11 mouse cellular contexts compared by ENCODE assay signal in genomic region chr14:55518897-55519296, GRCm38 (mm10). TPM values are rescaled to one million over a fixed set of nuclear protein-coding genes. Genes with fewer than 3 reads are reported as not detected.
DNase-seq lines count a peak whose midpoint lies in the region; ATAC-seq and TF ChIP-seq lines count a peak whose summit lies in the region.
"Had no signal": no experiment of that assay in that cellular context is flagged by ENCODE, and none has a peak within 500 bp of the region (broad histone marks: within the 10 kb centered on the region; RNA-seq: fewer than 3 reads in every experiment).

No protein-coding gene starts in this region.

- DNase-seq in cerebellum, postnatal 10 days: peak; percentile 81 to 88
- no peak for DNase-seq in cerebellum, adult 2 months
- peak; percentile 70 for DNase-seq in hindbrain, embryonic 11.5 days (ENCODE audit: low spot score)
- DNase-seq in mesoderm, embryonic 11.5 days (ENCODE audit: low read depth, low spot score): peak; percentile 77
- DNase-seq in right cerebral cortex, postnatal 14 days: peak; percentile 46
- DNase-seq in heart, adult 11 months: no peak
- DNase-seq in heart, postnatal 10 days: no peak
- DNase-seq in heart, postnatal 4 days: no peak

- no peak overlapping the region for H3K9ac ChIP-seq in hindbrain, embryonic 11.5 days (ENCODE audit: low read depth, low read length)
- H3K9ac ChIP-seq: limb, embryonic 13.5 days; stomach, embryonic 15.5 days had no signal

- TF ChIP-seq CTCF in cerebellum, adult 2 months (IDR thresholded peaks at IDR 0.05; ENCODE audit: borderline replicate concordance, insufficient read depth, low read depth, low read length): no peak

- H3K4me1 ChIP-seq in cerebellum, adult 2 months (ENCODE audit: control insufficient read depth, insufficient read depth, low read length): peaks cover 2% of the 10 kb centered on the region; the same call in 1 of the 2 replicates
- no peaks in the 10 kb centered on the region for H3K4me1 ChIP-seq in hindbrain, embryonic 11.5 days (replicated peaks; ENCODE audit: control insufficient read depth, insufficient read depth, low read length)

- no peak overlapping the region for H3K4me3 ChIP-seq in cerebellum, adult 2 months (replicated peaks; ENCODE audit: insufficient read depth, low read depth, low read length)
- H3K4me3 ChIP-seq in hindbrain, embryonic 11.5 days (ENCODE audit: low read depth, low read length): no peak overlapping the region
- H3K4me3 ChIP-seq: limb, embryonic 13.5 days; stomach, embryonic 15.5 days had no signal

- ATAC-seq in hindbrain, embryonic 11.5 days (ENCODE audit: low FRiP score): peak; percentile 85
- ATAC-seq: Patski had no signal

- no peaks in the 10 kb centered on the region for H3K36me3 ChIP-seq in hindbrain, embryonic 11.5 days (ENCODE audit: control insufficient read depth, insufficient read depth, low read length)
- H3K36me3 ChIP-seq: limb, embryonic 13.5 days; stomach, embryonic 15.5 days had no signal

- intact Hi-C loops in heart, postnatal 10 days (cut with DNase I): no loop called here

- 60% methylated on average over 2 of the region's 2 CpGs for WGBS in cerebellum, adult 2 months
- WGBS in hindbrain, embryonic 11.5 days: 24% methylated on average over 2 of the region's 2 CpGs

- H3K9me3 ChIP-seq in hindbrain, embryonic 11.5 days (ENCODE audit: control insufficient read depth, low read length): no peaks in the 10 kb centered on the region
- H3K9me3 ChIP-seq: limb, embryonic 13.5 days; stomach, embryonic 15.5 days had no signal

- TF ChIP-seq POLR2A in cerebellum, adult 2 months (IDR thresholded peaks at IDR 0.05; ENCODE audit: borderline replicate concordance, insufficient read depth, low read length): no peak

- H3K4me2 ChIP-seq in hindbrain, embryonic 11.5 days (replicated peaks; ENCODE audit: low read depth, low read length): no peak overlapping the region
- H3K4me2 ChIP-seq: limb, embryonic 13.5 days; stomach, embryonic 15.5 days had no signal

- H3K27me3 ChIP-seq in cerebellum, adult 2 months (ENCODE audit: control insufficient read depth, insufficient read depth, low read length): no peaks in the 10 kb centered on the region
- peaks cover 11% of the 10 kb centered on the region; the same call in 1 of the 2 replicates for H3K27me3 ChIP-seq in hindbrain, embryonic 11.5 days (ENCODE audit: control insufficient read depth, insufficient read depth, low read length)

- H3K27ac ChIP-seq in cerebellum, adult 2 months (ENCODE audit: insufficient read depth, low read length): no peak overlapping the region
- peak overlapping the region; percentile 27 for H3K27ac ChIP-seq in hindbrain, embryonic 11.5 days (ENCODE audit: low read depth, low read length)
- H3K27ac ChIP-seq: limb, embryonic 13.5 days; stomach, embryonic 15.5 days had no signal

RNA-seq across cellular contexts. Expression of gene Nrl, which starts 5.9 kb away (rescaled TPM):
- 0.33 and 0.56 TPM in 2 replicates for polyA plus RNA-seq in cerebellum, adult 2 months (2012; rRNA removed)
- 0.15 and 0.20 TPM in 2 replicates for polyA plus RNA-seq in hindbrain, embryonic 11.5 days (2014; fragmentation: Nextera tagmentation; extraction: Ambion mirVana)
- not detected for total RNA-seq in heart, postnatal 10 days (2021)
- total RNA-seq in heart, postnatal 4 days (2021): not detected
- polyA plus RNA-seq: limb, embryonic 13.5 days; Patski; stomach, embryonic 15.5 days had no signal

RNA-seq across cellular contexts. Expression of gene Cpne6, which starts 8.7 kb away (rescaled TPM):
- 39.8 and 56.8 TPM in 2 replicates for polyA plus RNA-seq in cerebellum, adult 2 months (2012; rRNA removed)
- polyA plus RNA-seq in hindbrain, embryonic 11.5 days (2014; fragmentation: Nextera tagmentation; extraction: Ambion mirVana): 1.3 and 1.6 TPM in 2 replicates
- total RNA-seq in heart, postnatal 10 days (2021): under 1 TPM in 1 of 2 experiments, not detected in 1; 0.12 TPM
- total RNA-seq in heart, postnatal 4 days (2021): under 1 TPM in 1 of 2 experiments, not detected in 1; 0.12 TPM
- polyA plus RNA-seq: Patski had no signal

RNA-seq across cellular contexts. Expression of gene Pck2, which starts 21.2 kb away (rescaled TPM):
- 44.8 and 49.3 TPM in 2 replicates for polyA plus RNA-seq in cerebellum, adult 2 months (2012; rRNA removed)
- 11.3 and 12.6 TPM in 2 replicates for polyA plus RNA-seq in hindbrain, embryonic 11.5 days (2014; fragmentation: Nextera tagmentation; extraction: Ambion mirVana)
- 10 to 100 TPM; 23.3 to 24.1 TPM for total RNA-seq in heart, postnatal 10 days (2021)
- total RNA-seq in heart, postnatal 4 days (2021): 10 to 100 TPM; 19.7 to 21.5 TPM

RNA-seq across cellular contexts. Expression of gene Carmil3, which starts 28.4 kb away (rescaled TPM):
- polyA plus RNA-seq in cerebellum, adult 2 months (2012; rRNA removed): 109 and 119 TPM in 2 replicates
- polyA plus RNA-seq in hindbrain, embryonic 11.5 days (2014; fragmentation: Nextera tagmentation; extraction: Ambion mirVana): 10.1 and 14.0 TPM in 2 replicates
- 1 to 10 TPM; 2.8 to 4.6 TPM for total RNA-seq in heart, postnatal 10 days (2021)
- 1 to 10 TPM; 2.9 to 5.9 TPM for total RNA-seq in heart, postnatal 4 days (2021)

RNA-seq across cellular contexts. Expression of gene Dhrs4, which starts 40.3 kb away (rescaled TPM):
- polyA plus RNA-seq in cerebellum, adult 2 months (2012; rRNA removed): 18.5 and 18.7 TPM in 2 replicates
- polyA plus RNA-seq in hindbrain, embryonic 11.5 days (2014; fragmentation: Nextera tagmentation; extraction: Ambion mirVana): 26.0 and 36.5 TPM in 2 replicates
- total RNA-seq in heart, postnatal 10 days (2021): 100 to 1,000 TPM; 132 to 137 TPM
- 100 to 1,000 TPM; 102 to 115 TPM for total RNA-seq in heart, postnatal 4 days (2021)

Comparison
In these comparisons a context has a peak if more than half of its experiments do, and no peak if none do; other contexts are left out.
1. DNase-seq: peak in cerebellum, postnatal 10 days (2 of 2), hindbrain, embryonic 11.5 days (single experiment), mesoderm, embryonic 11.5 days (single experiment) and right cerebral cortex, postnatal 14 days (single experiment); none in cerebellum, adult 2 months (0 of 2), heart, adult 11 months (single experiment), heart, postnatal 10 days (0 of 2) and heart, postnatal 4 days (single experiment).